Mouse (Mus musculus): ENCODE results near the gene Clic1.

Gene Clic1

GRCm38 (mm10) chr17:35092403-35093198 lies 42.8 kb downstream of the Clic1 start:
- DNase-seq (ENCODE audit: low spot score in 2 of 2): no peak

- no peak for DNase-seq (ENCODE audit: low spot score in 2 of 2)
Observed at GRCm38 (mm10) chr17:35094475-35095365, 45.0 kb downstream of the Clic1 start.

- no peak for DNase-seq (ENCODE audit: low spot score in 2 of 2)
Observed at GRCm38 (mm10) chr17:35096597-35096996, 46.8 kb downstream of the Clic1 start.

- no peak for DNase-seq (ENCODE audit: low spot score in 2 of 2)
Observed at GRCm38 (mm10) chr17:35097164-35097655, 47.4 kb downstream of the Clic1 start.

GRCm38 (mm10) chr17:35100196-35100765 lies 50.5 kb downstream of the Clic1 start:
- no peak for DNase-seq (ENCODE audit: low spot score in 2 of 2)

GRCm38 (mm10) chr17:35101161-35101560 lies 51.4 kb downstream of the Clic1 start:
- DNase-seq (ENCODE audit: low spot score in 2 of 2): no peak

GRCm38 (mm10) chr17:35102299-35102698 lies 52.5 kb downstream of the Clic1 start:
- DNase-seq (ENCODE audit: low spot score in 2 of 2): no peak

- DNase-seq (ENCODE audit: low spot score in 2 of 2): no peak
Observed at GRCm38 (mm10) chr17:35103221-35103690, 53.5 kb downstream of the Clic1 start.

GRCm38 (mm10) chr17:35104079-35104478 lies 54.3 kb downstream of the Clic1 start:
- no peak for DNase-seq (ENCODE audit: low spot score in 2 of 2)

GRCm38 (mm10) chr17:35104754-35105153 lies 55.0 kb downstream of the Clic1 start:
- DNase-seq (ENCODE audit: low spot score in 2 of 2): no peak

- no peak for DNase-seq (ENCODE audit: low spot score in 2 of 2)
Observed at GRCm38 (mm10) chr17:35105740-35106389, 56.1 kb downstream of the Clic1 start.

- no peak for DNase-seq (ENCODE audit: low spot score in 2 of 2)
Observed at GRCm38 (mm10) chr17:35106522-35106921, 56.8 kb downstream of the Clic1 start.

- no peak for DNase-seq (ENCODE audit: low spot score in 2 of 2)
Observed at GRCm38 (mm10) chr17:35108097-35108496, 58.3 kb downstream of the Clic1 start, which contains the start of gene Ly6g5c. TSS of gene Ly6g5c (plus strand) at chr17:35108279.
